Comparison of ENCODE assay signal across 17 mouse cellular contexts in genomic region chr8:61626246-61626952, GRCm38 (mm10).
"Had no signal": no experiment of that assay in that cellular context is flagged by ENCODE, and none has a peak within 500 bp of the region (broad histone marks: within the 10 kb centered on the region; RNA-seq: fewer than 3 reads in every experiment).

No protein-coding gene starts in this region.

- DNase-seq: liver, postnatal 0 days; lung, adult 2 months; lung, postnatal 14 days; lung, postnatal 36 days; midbrain, embryonic 14.5 days; right cerebral cortex, postnatal 14 days; spleen, adult 18-20 months; thymus, adult 18-20 months; thymus, postnatal 14 days; thymus, postnatal 36 days had no signal

- H3K9ac ChIP-seq: liver, postnatal 0 days; lung, embryonic 15.5 days; midbrain, embryonic 12.5 days; neural tube, embryonic 12.5 days had no signal

- H3K4me3 ChIP-seq: lung, embryonic 15.5 days; midbrain, embryonic 10.5 days; midbrain, embryonic 12.5 days; neural tube, embryonic 12.5 days had no signal

- ATAC-seq: liver, postnatal 0 days; lung, postnatal 0 days; midbrain, embryonic 16.5 days had no signal

- H3K4me2 ChIP-seq: lung, embryonic 15.5 days; midbrain, embryonic 12.5 days; neural tube, embryonic 12.5 days had no signal

- H3K27me3 ChIP-seq: lung, embryonic 15.5 days; midbrain, embryonic 12.5 days; neural tube, embryonic 12.5 days had no signal

- H3K9me3 ChIP-seq: lung, embryonic 15.5 days; midbrain, embryonic 10.5 days; midbrain, embryonic 12.5 days; neural tube, embryonic 12.5 days had no signal

- H3K36me3 ChIP-seq: lung, embryonic 15.5 days; midbrain, embryonic 10.5 days; midbrain, embryonic 12.5 days; neural tube, embryonic 12.5 days had no signal

- H3K27ac ChIP-seq: lung, embryonic 15.5 days; macrophage; midbrain, embryonic 10.5 days; midbrain, embryonic 12.5 days; neural tube, embryonic 12.5 days had no signal
